Mouse (Mus musculus) heart, postnatal 0 days (tissue): ENCODE measurements around the gene Col6a3.

Source experiments
- CTCF ChIP-seq: IDR thresholded peaks from 2 replicates; pipeline ENCODE4 v1.5.1; 2016; ENCODE audit warnings: antibody characterized with exemption, control low read depth, low read depth
- EP300 ChIP-seq: IDR thresholded peaks from 2 replicates; pipeline ENCODE4 v1.6.1; 2016; ENCODE audit warnings: antibody characterized with exemption, low read depth

GRCm38 (mm10) chr1:90743445-90743844 lies 100.3 kb downstream of the Col6a3 start:
- no peak for TF ChIP-seq EP300
- no peak for TF ChIP-seq CTCF
